Mouse (Mus musculus): ENCODE measurements around the gene Pitpnb. TPM values are rescaled to one million over a fixed set of nuclear protein-coding genes. Genes with fewer than 3 reads are reported as not detected.

The Pitpnb gene
- polyA plus RNA-seq (2012; rRNA removed), result 55.1 and 58.0 TPM in 2 replicates

DNA sequence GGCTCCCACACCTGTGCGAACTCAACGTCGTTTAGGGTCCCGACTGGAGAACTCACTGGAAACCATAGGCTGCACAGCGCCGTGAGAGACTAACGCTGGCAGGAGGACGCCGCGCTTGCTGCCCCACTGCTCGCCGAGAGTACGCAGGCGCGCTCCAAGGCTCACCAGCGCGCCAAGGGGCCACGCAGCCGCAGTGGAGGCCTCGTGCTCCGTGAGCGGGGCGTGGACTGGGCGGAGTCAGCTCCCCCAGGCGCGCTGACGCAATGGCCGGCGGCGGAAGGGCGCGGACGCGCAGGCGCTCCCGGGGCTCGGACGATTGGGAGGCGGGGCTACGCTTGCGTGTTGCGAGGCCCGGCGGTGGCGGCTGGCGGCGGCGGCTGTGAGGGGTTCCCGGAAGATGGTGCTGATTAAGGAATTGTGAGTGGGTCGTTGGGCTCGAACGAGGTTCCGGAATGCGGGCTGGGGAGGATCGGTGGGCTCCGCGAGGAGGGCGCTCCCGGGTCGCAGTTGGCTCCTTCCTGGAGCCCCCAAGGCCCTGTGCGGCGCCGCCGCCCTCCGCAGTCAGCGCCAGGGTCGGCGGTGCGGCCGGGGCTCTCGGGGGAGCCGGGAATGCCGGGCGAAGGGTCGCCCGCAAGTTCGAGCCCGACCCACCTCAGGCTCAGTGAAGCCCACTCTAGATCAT lies at the start of gene Pitpnb:
Gene Pitpnb (plus strand): TSS at position 347 of the 682 bp plus-strand sequence.
- DNase-seq (ENCODE audit: low read depth), result peak; percentile 49

DNA sequence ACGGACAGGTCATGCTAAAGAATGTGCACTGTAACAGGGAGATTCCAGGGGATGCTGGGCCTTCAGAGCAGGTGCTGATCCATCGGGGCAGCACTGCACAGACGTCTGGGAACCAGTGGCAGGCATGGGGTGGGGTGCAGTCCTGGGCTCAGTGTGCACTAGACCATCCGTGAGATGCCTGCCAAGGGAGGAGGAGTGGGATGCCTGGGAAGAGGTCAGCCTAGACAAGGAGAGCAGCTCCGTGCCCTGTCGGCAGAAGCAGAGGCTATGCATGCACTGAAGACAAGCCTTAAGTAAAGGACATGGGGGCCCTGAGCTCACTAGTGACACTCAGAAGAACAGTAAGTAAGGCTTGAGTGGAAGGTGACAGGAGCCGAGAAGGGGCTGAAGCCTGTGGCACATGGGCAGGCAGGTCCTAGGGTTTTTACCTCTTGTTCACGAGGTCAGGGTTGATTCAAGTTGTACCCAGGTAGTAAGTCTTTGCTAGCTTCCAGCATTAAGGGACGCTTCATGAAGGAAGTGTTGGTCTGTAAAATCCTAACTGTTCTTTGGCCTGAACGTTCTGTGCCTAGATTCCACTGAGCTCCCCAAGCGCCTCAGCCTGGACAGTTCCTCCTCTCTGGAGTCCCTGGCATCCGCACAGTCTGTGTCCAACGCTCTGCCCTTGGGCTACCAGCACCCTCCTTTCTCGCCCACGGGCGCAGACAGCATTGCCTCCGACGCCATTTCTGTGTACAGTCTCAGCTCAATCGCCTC lies 46.0 kb upstream of the Pitpnb start:
- DNase-seq (ENCODE audit: low read depth), result no peak

DNA sequence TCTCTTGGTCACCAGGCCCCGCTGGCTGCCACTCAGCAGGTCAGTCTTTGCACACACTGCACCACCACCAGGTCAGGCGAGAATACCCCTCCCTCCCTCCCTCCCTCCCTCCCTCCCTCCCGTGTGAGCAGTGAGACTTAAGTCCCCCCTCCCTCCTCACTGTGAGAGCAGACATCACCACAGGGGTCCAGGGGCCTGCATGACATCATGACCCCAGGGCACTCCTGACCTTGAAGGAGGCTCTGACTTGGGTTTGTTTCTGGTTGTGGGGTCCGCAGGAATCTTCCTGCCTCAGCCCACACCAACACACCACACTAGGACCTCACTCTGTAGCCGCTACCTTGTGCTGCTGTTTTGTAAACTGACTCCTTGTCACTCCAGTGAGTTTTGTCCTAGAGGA lies 43.0 kb upstream of the Pitpnb start:
- DNase-seq (ENCODE audit: low read depth), result no peak

DNA sequence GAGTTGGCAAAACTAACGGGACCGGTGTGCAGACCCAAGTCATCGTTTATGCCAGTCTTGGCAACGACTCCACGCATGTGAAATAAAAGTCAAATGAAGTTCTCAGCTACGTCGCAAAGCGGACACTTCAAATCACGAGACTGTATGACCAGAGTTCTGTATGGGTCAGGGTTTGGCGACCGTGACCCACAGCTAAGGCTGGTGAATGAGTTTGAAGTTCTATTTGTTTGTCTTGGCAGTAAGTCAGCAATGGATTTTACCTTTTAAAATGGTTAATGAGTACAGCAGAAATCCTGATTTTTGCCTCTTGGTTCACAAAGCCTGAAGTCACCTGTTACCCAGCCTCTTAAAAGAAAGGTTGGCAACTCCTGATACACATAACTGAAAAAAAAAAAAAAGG lies 42.1 kb upstream of the Pitpnb start:
- no peak for DNase-seq (ENCODE audit: low read depth)

DNA sequence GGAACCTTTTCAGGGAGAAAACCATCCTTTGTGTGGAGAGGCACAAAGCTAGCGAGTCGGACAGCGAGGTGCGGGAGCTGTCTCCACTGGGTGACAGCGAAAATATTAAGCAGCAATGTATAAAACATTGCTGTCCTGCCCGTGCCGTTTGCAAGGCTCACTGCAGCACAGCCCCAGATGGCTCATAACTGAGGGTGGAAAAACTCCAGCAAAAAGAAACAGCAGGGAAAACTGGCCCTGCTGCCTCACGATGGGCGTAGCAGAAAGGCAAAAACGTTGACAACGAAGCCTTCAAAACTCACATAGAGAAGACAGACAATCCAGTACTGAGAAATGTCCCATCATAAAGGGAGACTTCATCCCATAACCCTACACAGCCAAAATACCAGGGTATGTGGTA lies 40.5 kb upstream of the Pitpnb start:
- DNase-seq (ENCODE audit: low read depth), result no peak

DNA sequence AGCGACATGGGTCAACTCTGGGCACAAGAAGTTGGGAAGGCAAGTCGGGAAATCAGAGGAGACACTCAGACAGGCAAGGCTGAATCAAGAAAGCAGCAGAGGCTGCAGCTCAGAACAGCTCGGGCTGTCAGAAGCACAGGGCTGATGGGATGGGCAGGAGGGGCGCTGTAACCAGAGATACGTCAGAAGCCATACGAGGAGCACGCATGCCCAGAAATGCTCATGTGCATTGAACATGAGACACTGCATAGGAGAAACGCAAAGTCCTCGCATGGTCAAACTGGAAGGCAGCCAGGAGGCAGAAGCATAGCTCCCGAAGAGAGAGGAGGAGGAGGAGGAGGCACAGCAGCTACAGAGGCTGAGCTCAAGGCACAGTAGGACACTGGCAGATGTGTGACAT lies 38.9 kb upstream of the Pitpnb start:
- no peak for DNase-seq (ENCODE audit: low read depth)

DNA sequence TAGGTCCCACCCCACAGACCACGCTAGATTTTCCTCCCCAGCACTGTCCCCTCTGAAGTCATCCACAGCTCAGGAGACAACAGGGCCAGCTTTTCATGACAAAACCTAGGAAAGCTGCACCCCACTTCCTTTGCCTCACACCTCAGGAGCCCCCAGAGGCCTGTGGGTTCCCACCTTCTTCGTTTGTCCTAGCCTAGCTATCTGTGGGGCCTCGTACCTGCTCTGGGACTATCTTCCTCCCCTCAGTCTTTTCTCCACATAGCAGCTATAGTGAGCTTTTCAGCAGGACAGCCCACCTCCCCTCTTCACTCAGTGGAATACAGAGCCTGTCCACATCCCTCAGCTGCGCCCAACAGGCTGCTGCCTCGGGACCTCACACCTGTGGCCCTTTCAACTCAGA lies 32.8 kb upstream of the Pitpnb start:
- no peak for DNase-seq (ENCODE audit: low read depth)

DNA sequence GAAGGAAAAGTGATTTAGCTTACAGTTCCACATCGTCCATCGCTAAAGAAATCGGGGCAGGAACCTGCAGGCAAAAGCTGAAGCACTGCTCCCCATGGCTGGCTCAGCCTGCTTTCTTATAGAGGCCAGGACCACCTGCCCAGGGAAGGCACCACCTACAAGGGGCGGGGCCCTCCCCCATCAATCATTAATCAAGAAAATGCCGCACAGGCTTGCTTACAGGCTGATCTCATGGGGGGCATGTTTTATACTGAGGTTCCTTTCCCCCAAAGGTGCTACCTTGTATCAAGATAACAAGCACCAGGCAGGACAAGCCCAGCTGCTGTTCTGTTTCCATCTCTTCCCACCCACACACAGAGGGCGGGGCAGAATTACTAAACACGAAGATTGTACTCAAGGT lies 31.9 kb upstream of the Pitpnb start:
- no peak for DNase-seq (ENCODE audit: low read depth)

DNA sequence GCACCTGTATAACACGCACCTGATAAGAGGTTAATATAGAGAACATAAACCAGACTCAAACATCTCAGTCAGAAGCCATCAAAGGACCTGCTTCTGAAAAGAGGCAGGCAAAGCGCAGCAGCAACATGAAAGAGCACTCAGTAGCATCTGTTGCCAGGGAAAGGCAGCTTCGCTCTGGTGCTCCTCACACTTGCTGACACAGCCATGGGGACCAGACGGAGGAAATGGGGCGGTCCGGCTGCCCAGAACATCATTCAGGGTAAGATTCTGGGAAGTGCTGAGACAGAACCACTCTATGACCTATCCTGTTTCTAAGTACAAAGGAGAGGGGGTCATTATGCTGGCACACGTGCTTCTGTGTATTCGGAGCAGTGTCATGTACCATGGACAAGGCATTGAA lies 29.8 kb upstream of the Pitpnb start:
- no peak for DNase-seq (ENCODE audit: low read depth)

DNA sequence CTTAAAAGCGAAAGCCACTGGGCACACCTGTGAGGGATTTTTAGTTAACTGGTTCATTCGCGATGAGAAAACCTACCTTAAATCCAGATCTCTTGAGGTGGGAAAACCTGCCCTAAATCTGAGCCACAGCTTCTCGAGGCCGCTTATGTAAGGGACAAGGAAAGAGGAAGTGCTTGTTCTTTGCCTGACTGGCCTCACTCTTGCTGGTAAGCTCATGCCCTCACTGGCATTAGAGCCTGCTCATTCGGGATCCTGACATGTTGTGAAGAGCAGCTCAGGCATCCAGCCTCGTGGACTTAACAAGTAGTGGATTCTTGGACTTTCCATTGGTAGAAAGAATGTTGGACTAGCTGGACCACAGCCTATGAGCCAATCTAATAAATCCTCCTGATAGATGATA lies 28.8 kb upstream of the Pitpnb start:
- no peak for DNase-seq (ENCODE audit: low read depth)

DNA sequence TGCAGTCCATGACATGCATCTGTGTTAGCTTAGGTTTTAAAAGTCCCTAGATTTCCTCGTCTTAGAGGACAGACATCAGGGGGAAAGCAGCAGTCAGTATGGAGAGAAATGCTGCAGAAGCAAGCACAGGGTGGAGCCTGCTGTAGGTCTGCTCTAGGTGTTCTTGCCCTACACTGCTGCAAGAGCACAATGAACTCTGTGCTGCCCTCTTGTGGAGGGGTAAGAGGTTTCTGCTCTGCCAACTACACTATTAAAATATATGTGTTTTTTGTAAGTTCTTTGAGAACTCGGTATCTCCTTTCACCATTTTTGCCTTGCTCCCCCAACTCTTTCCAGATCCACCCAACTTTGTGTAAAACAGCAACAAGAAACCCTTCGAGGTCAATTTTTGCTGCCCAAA lies 25.8 kb upstream of the Pitpnb start:
- no peak for DNase-seq (ENCODE audit: low read depth)

DNA sequence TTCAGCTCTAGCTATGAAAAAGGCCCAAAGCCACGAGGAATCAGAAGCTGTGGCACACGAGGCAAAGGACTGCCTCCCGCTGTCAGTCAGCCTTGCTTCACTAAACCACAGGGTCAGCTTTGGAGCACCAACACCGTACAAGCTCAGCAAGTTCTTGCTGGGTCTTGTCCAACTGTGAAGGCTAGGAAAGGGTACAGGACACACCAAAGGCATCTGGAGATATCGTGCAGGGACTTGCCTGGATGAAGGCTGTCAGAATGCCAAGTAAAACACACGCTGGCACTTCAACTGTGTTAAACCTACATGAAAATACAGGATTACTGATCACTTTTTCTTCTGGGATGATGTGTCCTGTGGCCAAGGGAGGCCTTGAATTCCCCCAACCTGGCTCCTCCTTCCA lies 20.4 kb upstream of the Pitpnb start:
- peak; percentile 91 for DNase-seq (ENCODE audit: low read depth)

DNA sequence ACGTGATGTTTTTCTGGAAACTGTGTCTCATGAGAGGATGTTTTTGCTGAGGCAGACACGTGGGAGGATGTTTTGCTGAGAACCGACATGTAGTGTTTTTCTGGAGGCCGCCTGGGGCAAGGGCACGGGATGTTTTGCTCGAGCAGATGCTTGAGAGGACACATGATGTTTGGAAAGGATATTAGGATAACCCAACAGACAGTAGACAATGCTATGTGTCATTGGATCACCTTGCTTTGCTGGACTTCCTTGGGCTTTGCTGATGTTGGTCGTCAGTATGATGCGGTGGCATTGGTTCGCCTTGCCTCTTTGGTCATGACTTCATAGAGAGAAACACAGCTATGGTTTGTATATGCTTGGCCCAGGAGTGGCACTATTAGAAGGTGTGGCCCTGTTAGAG lies 16.7 kb upstream of the Pitpnb start:
- DNase-seq (ENCODE audit: low read depth), result no peak

DNA sequence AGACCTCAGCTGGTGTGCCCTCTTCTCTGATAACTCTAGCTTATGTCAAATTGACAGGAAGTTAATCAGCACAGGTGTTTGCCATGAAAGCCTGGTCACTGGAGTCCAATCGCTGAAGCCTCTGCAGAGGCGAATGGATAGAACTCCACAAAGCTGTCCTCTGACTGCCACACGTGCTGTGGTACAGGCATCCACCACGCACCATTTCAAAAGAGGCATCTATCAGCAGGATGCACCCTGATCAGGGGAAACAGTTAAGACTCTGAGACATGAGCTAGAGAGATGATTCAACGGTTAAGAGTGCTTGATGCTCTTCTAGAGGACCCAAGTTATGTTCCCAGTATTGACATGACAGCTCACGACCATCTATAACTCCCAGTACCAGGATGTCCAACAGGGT lies 15.5 kb upstream of the Pitpnb start:
- DNase-seq (ENCODE audit: low read depth), result no peak

DNA sequence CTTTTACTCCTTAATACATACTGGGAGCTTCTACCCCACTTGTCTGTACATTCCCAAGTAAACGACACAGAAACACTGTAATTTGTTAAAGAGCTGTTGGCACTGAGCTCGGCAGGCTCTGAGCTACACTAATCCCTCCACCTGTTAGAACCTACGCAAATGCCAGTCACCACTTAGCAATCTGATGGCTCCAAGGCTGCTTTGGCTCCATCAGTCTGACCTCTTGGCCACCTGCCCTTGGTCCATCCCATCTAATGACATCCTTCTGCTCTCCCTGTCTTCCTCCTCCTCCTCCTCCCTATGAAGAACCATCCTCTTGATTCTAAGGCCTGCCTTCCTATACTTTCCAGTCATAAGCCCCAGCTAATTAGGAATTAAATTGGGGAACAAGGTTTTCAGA lies 13.0 kb upstream of the Pitpnb start:
- no peak for DNase-seq (ENCODE audit: low read depth)

DNA sequence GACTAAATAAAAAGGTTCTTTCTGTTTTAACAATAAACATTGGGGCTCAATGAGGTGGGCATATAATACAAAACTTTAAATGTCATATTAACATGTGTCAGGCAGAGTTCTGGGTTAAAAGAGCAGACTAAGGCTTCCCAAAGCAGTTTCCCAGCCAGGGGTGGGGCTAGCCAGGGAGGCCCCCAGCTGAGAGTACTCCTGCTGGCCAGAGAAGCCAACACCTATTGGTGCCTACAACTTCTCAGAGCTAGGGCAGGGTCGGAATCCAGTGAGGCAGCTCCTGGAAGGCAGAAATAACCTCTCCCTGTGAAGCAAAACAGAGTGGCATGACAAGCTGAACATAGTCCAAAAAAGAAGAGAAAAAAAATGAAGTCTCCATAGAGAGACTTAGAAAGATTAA lies 11.6 kb upstream of the Pitpnb start:
- DNase-seq (ENCODE audit: low read depth), result no peak

DNA sequence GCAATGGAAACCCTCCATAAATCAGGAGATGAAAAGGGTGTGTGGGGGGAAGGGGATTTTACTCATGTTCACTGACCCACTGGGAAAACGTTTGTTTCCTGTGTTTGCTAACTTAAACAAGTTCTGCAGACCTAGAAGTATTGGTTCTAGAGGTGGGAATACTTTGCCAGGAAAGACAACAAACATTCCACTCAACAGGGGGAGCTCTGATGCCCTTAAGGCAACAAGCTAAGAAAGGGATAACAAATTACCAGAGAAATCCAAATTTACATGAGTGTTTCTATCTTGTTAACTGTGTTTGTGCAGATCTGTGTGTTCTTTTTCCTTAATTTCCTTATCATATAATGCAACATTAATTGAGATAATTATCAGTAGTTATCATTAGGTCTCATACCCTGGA lies 4.8 kb upstream of the Pitpnb start:
- no peak for DNase-seq (ENCODE audit: low read depth)

DNA sequence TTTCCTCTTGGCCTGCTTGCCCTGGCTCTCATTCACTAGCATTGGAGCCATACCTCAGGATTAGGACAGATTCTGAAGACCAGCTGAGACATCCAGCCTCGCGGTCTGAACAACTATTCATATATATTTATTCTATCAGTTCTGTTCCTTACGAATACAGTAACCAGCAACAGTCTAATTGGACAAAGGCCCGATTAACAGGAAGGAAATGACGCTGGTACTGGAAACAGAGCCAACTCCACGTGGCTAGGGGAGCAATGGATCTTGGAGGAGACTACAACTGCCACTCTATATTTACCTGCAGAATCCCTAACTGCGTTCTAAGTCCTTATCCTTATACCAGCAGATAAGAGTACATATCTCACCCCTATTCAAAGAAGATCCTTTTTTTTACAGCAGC lies 3.1 kb upstream of the Pitpnb start:
- no peak for DNase-seq (ENCODE audit: low read depth)

DNA sequence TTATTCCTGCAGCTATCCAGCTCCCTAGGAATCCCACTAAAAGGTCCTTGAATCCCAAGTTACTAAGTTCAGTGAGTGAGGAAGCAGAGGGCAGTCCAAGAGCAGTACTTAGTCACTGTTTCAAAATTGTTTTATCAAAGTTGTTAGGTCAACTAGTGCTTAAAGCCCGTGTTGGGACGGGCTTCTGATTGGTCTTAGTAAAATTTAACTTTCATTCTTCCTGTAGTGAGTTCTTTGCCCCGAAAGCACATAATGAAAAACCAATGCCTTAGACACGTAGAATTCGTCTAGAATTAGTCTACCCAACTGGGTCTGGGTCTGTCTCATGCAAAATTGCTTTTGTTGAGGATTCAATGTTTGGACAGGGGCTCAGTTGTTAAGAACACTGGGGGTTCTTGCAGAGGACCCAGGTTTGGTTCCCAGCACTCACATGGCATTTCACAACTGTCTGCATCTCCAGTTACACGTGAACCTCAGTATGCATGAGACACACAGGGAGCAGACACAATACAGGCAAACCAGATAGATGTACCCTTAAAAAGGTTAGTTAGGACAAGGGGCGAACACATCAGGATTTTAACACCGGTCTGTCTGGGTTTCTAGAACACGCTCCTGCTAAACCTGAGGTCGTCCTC lies 664 bp upstream of the Pitpnb start:
- DNase-seq (ENCODE audit: low read depth), result no peak

DNA sequence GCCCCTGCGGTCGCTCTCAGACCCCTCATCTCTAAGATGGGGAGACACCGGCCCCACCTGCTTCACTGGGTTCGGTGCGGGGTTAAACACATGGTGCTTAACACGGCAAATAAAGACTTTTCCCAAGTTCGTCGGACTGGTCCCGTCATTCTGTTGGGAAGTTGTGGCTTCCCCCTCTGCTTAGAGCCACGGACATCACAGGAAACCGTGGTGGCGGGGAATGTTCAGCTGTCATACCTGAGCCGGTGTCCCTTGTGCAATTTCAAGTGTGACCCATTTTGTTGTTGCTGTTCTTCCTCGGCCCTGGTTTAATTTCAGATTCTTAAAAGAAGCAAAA lies 504 bp downstream of the Pitpnb start:
- DNase-seq (ENCODE audit: low read depth), result no peak

DNA sequence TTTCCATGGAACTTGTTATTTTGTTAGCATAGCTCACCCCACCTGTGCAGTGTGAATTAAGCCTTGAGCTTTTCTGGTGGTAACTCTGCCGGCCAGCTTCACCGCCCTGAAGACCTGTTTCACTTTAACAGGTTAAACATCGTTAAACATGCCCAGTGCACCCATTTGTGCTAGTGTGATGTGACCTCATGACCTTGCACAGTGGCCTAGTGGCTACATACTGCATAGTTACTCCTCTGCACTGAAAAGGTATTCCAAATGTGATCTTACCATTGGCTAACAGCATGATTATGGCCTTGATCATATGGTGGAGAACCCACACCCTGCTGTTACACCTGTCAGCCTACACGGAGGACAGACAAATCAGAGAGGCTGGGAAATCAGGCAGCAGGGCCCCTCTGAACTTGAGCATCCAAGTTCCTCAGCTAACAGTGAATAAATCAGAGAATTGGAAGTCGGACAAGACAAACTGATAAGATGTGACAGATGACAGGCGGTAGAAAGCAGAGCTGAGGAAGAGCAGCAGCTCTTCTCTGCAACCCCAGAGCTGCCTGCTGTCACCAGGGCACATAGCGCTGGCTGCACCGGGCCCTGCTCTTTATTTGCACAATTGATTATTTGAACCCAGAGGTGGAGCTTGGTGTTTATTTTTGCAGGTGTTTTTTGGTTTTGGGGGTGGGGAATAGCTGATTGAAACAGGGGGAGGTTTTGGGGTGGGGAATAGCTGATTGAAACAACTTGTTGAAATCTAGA lies 5.6 kb downstream of the Pitpnb start:
- DNase-seq (ENCODE audit: low read depth), result no peak

DNA sequence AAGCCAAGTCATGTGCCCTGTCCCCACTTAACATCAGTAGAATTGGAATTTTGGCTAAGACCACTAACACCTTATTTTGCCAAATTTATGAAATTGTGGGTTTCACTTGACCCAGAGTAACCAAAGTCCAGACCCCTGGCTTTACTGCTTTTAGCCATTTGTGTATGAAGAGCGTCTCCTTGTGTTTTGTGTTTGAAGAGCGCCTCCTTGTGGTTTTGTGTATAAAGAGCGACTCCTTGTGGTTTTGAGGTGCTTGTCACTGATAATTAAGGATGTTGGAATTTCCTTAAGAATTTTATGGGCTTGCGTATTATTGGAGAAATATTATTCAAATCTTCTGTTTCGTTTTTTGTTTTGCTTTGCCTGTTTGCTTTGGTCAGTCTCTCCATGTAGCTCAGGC lies 11.0 kb downstream of the Pitpnb start:
- no peak for DNase-seq (ENCODE audit: low read depth)
